Mouse (Mus musculus): ENCODE data around the gene Nfatc2.

Gene Nfatc2

GRCm38 (mm10) chr2:168565538-168566253, 35.8 kb downstream of the Nfatc2 start:
- CTCF ChIA-PET, result interaction anchor here in 1 of 4 experiments (0.7 kb wide), 1 partner anchor 28 kb away, joined by 3 read pairs; no protein-coding TSS in a partner anchor

GRCm38 (mm10) chr2:168563184-168563583, 38.3 kb downstream of the Nfatc2 start:
- ChIA-PET CTCF (no interaction called here), POLR2A (no interaction called here)

More at GRCm38 (mm10) chr2:168565538-168566253, 35.8 kb downstream of the Nfatc2 start:
- POLR2A ChIA-PET, result no interaction called here

GRCm38 (mm10) chr2:168557035-168557434, 44.4 kb downstream of the Nfatc2 start:
- CTCF ChIA-PET, result no interaction called here
- POLR2A ChIA-PET, result no interaction called here

GRCm38 (mm10) chr2:168555897-168556670, 45.4 kb downstream of the Nfatc2 start:
- ChIA-PET CTCF (interaction anchor here in 1 of 4 experiments (0.6 kb wide), 1 partner anchor 278 kb away, joined by 5 read pairs; no protein-coding TSS in a partner anchor), POLR2A (interaction anchor here in 2 of 4 experiments (0.6 to 0.8 kb wide), 3 partner anchors 18 to 47 kb away, joined by 3 to 4 read pairs (median 3); no protein-coding TSS in a partner anchor)

- POLR2A ChIA-PET, result interaction anchor here in 2 of 4 experiments (0.6 to 1.4 kb wide), 3 partner anchors 22 to 184 kb away, joined by 3 to 4 read pairs (median 3); no protein-coding TSS in a partner anchor
- CTCF ChIA-PET, result interaction anchor here in 2 of 4 experiments (0.6 to 1.0 kb wide), 2 partner anchors 29 to 116 kb away, joined by 4 read pairs; no protein-coding TSS in a partner anchor
These were observed 47.9 kb downstream of the Nfatc2 start for GRCm38 (mm10) chr2:168553541-168553961.

- ChIA-PET POLR2A (interaction anchor here in 1 of 4 experiments (0.7 to 1.4 kb wide), 2 partner anchors 21 to 26 kb away, joined by 3 to 4 read pairs; no protein-coding TSS in a partner anchor), CTCF (interaction anchor here in 3 of 4 experiments (0.5 to 1.2 kb wide), 3 partner anchors 14 to 1023 kb away, joined by 4 read pairs; no protein-coding TSS in a partner anchor)
These were observed 49.1 kb downstream of the Nfatc2 start for GRCm38 (mm10) chr2:168552405-168552804.

GRCm38 (mm10) chr2:168551218-168551617, 50.2 kb downstream of the Nfatc2 start:
- POLR2A ChIA-PET, result no interaction called here
- CTCF ChIA-PET, result interaction anchor here in 1 of 4 experiments (0.5 to 0.8 kb wide), 3 partner anchors 208 to 321 kb away, joined by 3 read pairs; no protein-coding TSS in a partner anchor

GRCm38 (mm10) chr2:168549326-168549725, 52.1 kb downstream of the Nfatc2 start:
- POLR2A ChIA-PET, result interaction anchor here in 1 of 4 experiments (0.5 kb wide), 1 partner anchor 148 kb away, joined by 7 read pairs; no protein-coding TSS in a partner anchor
- CTCF ChIA-PET, result no interaction called here

GRCm38 (mm10) chr2:168548008-168548407, 53.4 kb downstream of the Nfatc2 start:
- POLR2A ChIA-PET, result no interaction called here
- CTCF ChIA-PET, result no interaction called here

GRCm38 (mm10) chr2:168545901-168546557, 55.4 kb downstream of the Nfatc2 start:
- POLR2A ChIA-PET, result interaction anchor here in 1 of 4 experiments (0.6 kb wide), 1 partner anchor 197 kb away, joined by 5 read pairs; no protein-coding TSS in a partner anchor
- CTCF ChIA-PET, result interaction anchor here in 3 of 4 experiments (0.6 to 0.7 kb wide), 3 partner anchors 20 to 300 kb away, joined by 3 to 4 read pairs (median 3); no protein-coding TSS in a partner anchor

GRCm38 (mm10) chr2:168544102-168544501, 57.4 kb downstream of the Nfatc2 start:
- POLR2A ChIA-PET, result interaction anchor here in 1 of 4 experiments (1.2 to 2.0 kb wide), 2 partner anchors 18 to 19 kb away, joined by 5 to 9 read pairs; no protein-coding TSS in a partner anchor
- CTCF ChIA-PET, result interaction anchor here in 2 of 4 experiments (0.8 to 1.0 kb wide), 2 partner anchors 71 to 120 kb away, joined by 3 read pairs; no protein-coding TSS in a partner anchor

- POLR2A ChIA-PET, result interaction anchor here in 1 of 4 experiments (1.4 kb wide), 1 partner anchor 18 kb away, joined by 4 read pairs; no protein-coding TSS in a partner anchor
- CTCF ChIA-PET, result interaction anchor here in 2 of 4 experiments (0.6 to 0.7 kb wide), 2 partner anchors 96 to 149 kb away, joined by 4 to 7 read pairs; no protein-coding TSS in a partner anchor
These were observed 58.4 kb downstream of the Nfatc2 start for GRCm38 (mm10) chr2:168543026-168543425.

- ChIA-PET POLR2A (interaction anchor here in 1 of 4 experiments (0.5 to 0.6 kb wide), 3 partner anchors 17 to 1347 kb away, joined by 3 read pairs; no protein-coding TSS in a partner anchor), CTCF (no interaction called here)
These were observed 60.2 kb downstream of the Nfatc2 start for GRCm38 (mm10) chr2:168541223-168541622.

GRCm38 (mm10) chr2:168539594-168540222, 61.7 kb downstream of the Nfatc2 start:
- CTCF ChIA-PET, result no interaction called here
- POLR2A ChIA-PET, result no interaction called here

- CTCF ChIA-PET, result no interaction called here
- POLR2A ChIA-PET, result no interaction called here
These were observed 62.4 kb downstream of the Nfatc2 start for GRCm38 (mm10) chr2:168539026-168539425.

- ChIA-PET CTCF (interaction anchor here in 1 of 4 experiments (0.7 kb wide), 1 partner anchor 1620 kb away, joined by 3 read pairs; no protein-coding TSS in a partner anchor), POLR2A (interaction anchor here in 2 of 4 experiments (0.5 to 1.4 kb wide), 3 partner anchors 8 to 117 kb away, joined by 4 to 6 read pairs (median 4); no protein-coding TSS in a partner anchor)
These were observed 69.2 kb downstream of the Nfatc2 start for GRCm38 (mm10) chr2:168532061-168532833.

GRCm38 (mm10) chr2:168528551-168528950, 72.9 kb downstream of the Nfatc2 start:
- ChIA-PET CTCF (no interaction called here), POLR2A (interaction anchor here in 1 of 4 experiments (1.3 kb wide), 1 partner anchor 9 kb away, joined by 3 read pairs; no protein-coding TSS in a partner anchor)

All from embryonic stem cell, embryonic (primary cell).